Mouse (Mus musculus): ENCODE measurements around the gene Dnajc22. TPM values are rescaled to one million over a fixed set of nuclear protein-coding genes. Genes with fewer than 3 reads are reported as not detected.
"Not testable (repeated sequence)": the region's sequence is repeated elsewhere in the genome, so short reads cannot be mapped to it uniquely, and the experiment has no call there.

The Dnajc22 gene
- 1.6 TPM in 1 of 2 replicates, not detected in the other for polyA plus RNA-seq (2011; ENCODE audit: insufficient read depth, insufficient read length, low replicate concordance, missing spikeins)

GRCm38 (mm10) chr15:99092870-99093269, at the start of gene Dnajc22:
TSS of gene Dnajc22 (plus strand) at chr15:99093170.
- H3K4me1 ChIP-seq (ENCODE audit: control insufficient read depth, insufficient read depth, low read length) = no peaks in the 10 kb centered on the region
- H3K4me3 ChIP-seq (replicated peaks; ENCODE audit: control insufficient read depth, low read depth, low read length) = no peak within 1 kb of the TSS
- 70% methylated on average over 8 of the region's 8 CpGs for WGBS
- no peak within 1 kb of the TSS for H3K27ac ChIP-seq (ENCODE audit: control insufficient read depth, insufficient read depth, low read depth, low read length, poor library complexity)
- TF ChIP-seq CTCF (IDR thresholded peaks at IDR 0.05; ENCODE audit: control insufficient read depth, insufficient read depth, low read length) (no peak), POLR2A (IDR thresholded peaks at IDR 0.05; ENCODE audit: borderline replicate concordance, control insufficient read depth, low read depth, low read length) (no peak)

- 73% methylated on average over 3 of the region's 3 CpGs for whole genome bisulfite sequencing
- Histone ChIP-seq H3K4me3 (replicated peaks; ENCODE audit: control insufficient read depth, low read depth, low read length) (no peak overlapping the region), H3K27ac (ENCODE audit: control insufficient read depth, insufficient read depth, low read depth, low read length, poor library complexity) (no peak overlapping the region), H3K4me1 (ENCODE audit: control insufficient read depth, insufficient read depth, low read length) (no peaks in the 10 kb centered on the region)
- TF ChIP-seq CTCF (IDR thresholded peaks at IDR 0.05; ENCODE audit: control insufficient read depth, insufficient read depth, low read length) (no peak), POLR2A (IDR thresholded peaks at IDR 0.05; ENCODE audit: borderline replicate concordance, control insufficient read depth, low read depth, low read length) (no peak)
These were observed 48.1 kb upstream of the Dnajc22 start for GRCm38 (mm10) chr15:99044854-99045253.

GRCm38 (mm10) chr15:99045734-99046133, 47.2 kb upstream of the Dnajc22 start:
- H3K27ac ChIP-seq (ENCODE audit: control insufficient read depth, insufficient read depth, low read depth, low read length, poor library complexity); H3K4me1 ChIP-seq (ENCODE audit: control insufficient read depth, insufficient read depth, low read length); H3K4me3 ChIP-seq (replicated peaks; ENCODE audit: control insufficient read depth, low read depth, low read length): not testable (repeated sequence)
- 80% methylated on average over 6 of the region's 6 CpGs for WGBS

GRCm38 (mm10) chr15:99049473-99050253, 43.3 kb upstream of the Dnajc22 start:
- TF ChIP-seq CTCF (IDR thresholded peaks at IDR 0.05; ENCODE audit: control insufficient read depth, insufficient read depth, low read length) = peak; percentile 60
- no peak for TF ChIP-seq POLR2A (IDR thresholded peaks at IDR 0.05; ENCODE audit: borderline replicate concordance, control insufficient read depth, low read depth, low read length)
- no peaks in the 10 kb centered on the region for H3K4me1 ChIP-seq (ENCODE audit: control insufficient read depth, insufficient read depth, low read length)
- WGBS = 34% methylated on average over 13 of the region's 13 CpGs

GRCm38 (mm10) chr15:99053373-99053772, 39.6 kb upstream of the Dnajc22 start:
- 76% methylated on average over 9 of the region's 9 CpGs for WGBS
- TF ChIP-seq POLR2A (IDR thresholded peaks at IDR 0.05; ENCODE audit: borderline replicate concordance, control insufficient read depth, low read depth, low read length) (no peak), CTCF (IDR thresholded peaks at IDR 0.05; ENCODE audit: control insufficient read depth, insufficient read depth, low read length) (no peak)
- Histone ChIP-seq H3K4me1 (ENCODE audit: control insufficient read depth, insufficient read depth, low read length) (no peaks in the 10 kb centered on the region), H3K27ac (ENCODE audit: control insufficient read depth, insufficient read depth, low read depth, low read length, poor library complexity) (no peak overlapping the region), H3K4me3 (replicated peaks; ENCODE audit: control insufficient read depth, low read depth, low read length) (no peak overlapping the region)

More at GRCm38 (mm10) chr15:99049473-99050253, 43.3 kb upstream of the Dnajc22 start:
- Histone ChIP-seq H3K4me3 (replicated peaks; ENCODE audit: control insufficient read depth, low read depth, low read length) (no peak overlapping the region), H3K27ac (ENCODE audit: control insufficient read depth, insufficient read depth, low read depth, low read length, poor library complexity) (no peak overlapping the region)

- WGBS = 6% methylated on average over 29 of the region's 30 CpGs
- Histone ChIP-seq H3K27ac (ENCODE audit: control insufficient read depth, insufficient read depth, low read depth, low read length, poor library complexity) (no peak within 1 kb of the TSS), H3K4me3 (replicated peaks; ENCODE audit: control insufficient read depth, low read depth, low read length) (no peak within 1 kb of the TSS), H3K4me1 (ENCODE audit: control insufficient read depth, insufficient read depth, low read length) (no peaks in the 10 kb centered on the region)
- TF ChIP-seq POLR2A (IDR thresholded peaks at IDR 0.05; ENCODE audit: borderline replicate concordance, control insufficient read depth, low read depth, low read length) = no peak
- TF ChIP-seq CTCF (IDR thresholded peaks at IDR 0.05; ENCODE audit: control insufficient read depth, insufficient read depth, low read length) = no peak
These were observed 37.9 kb upstream of the Dnajc22 start, which contains the start of gene Prph for GRCm38 (mm10) chr15:99055040-99055439. TSS of gene Prph (plus strand) at chr15:99055174.

- H3K4me1 ChIP-seq (ENCODE audit: control insufficient read depth, insufficient read depth, low read length) = no peaks in the 10 kb centered on the region
- no peak for TF ChIP-seq CTCF (IDR thresholded peaks at IDR 0.05; ENCODE audit: control insufficient read depth, insufficient read depth, low read length)
- no peak for TF ChIP-seq POLR2A (IDR thresholded peaks at IDR 0.05; ENCODE audit: borderline replicate concordance, control insufficient read depth, low read depth, low read length)
- no peak overlapping the region for H3K4me3 ChIP-seq (replicated peaks; ENCODE audit: control insufficient read depth, low read depth, low read length)
- H3K27ac ChIP-seq (ENCODE audit: control insufficient read depth, insufficient read depth, low read depth, low read length, poor library complexity) = no peak overlapping the region
- 2% methylated on average over 37 of the region's 37 CpGs for WGBS
These were observed 37.4 kb upstream of the Dnajc22 start for GRCm38 (mm10) chr15:99055511-99055961.

- no peaks in the 10 kb centered on the region for H3K4me1 ChIP-seq (ENCODE audit: control insufficient read depth, insufficient read depth, low read length)
- TF ChIP-seq POLR2A (IDR thresholded peaks at IDR 0.05; ENCODE audit: borderline replicate concordance, control insufficient read depth, low read depth, low read length) = no peak
- peak; percentile 82 for TF ChIP-seq CTCF (IDR thresholded peaks at IDR 0.05; ENCODE audit: control insufficient read depth, insufficient read depth, low read length)
- 17% methylated on average over 14 of the region's 14 CpGs for WGBS
- no peak overlapping the region for H3K27ac ChIP-seq (ENCODE audit: control insufficient read depth, insufficient read depth, low read depth, low read length, poor library complexity)
- no peak overlapping the region for H3K4me3 ChIP-seq (replicated peaks; ENCODE audit: control insufficient read depth, low read depth, low read length)
These were observed 36.6 kb upstream of the Dnajc22 start for GRCm38 (mm10) chr15:99056332-99056731.

All from bone marrow, adult 2 months (tissue).